Mouse (Mus musculus) midbrain, embryonic 12.5 days (tissue): ENCODE results near the gene Kitl. TPM values are rescaled to one million over a fixed set of nuclear protein-coding genes. Genes with fewer than 3 reads are reported as not detected.

Experiments
- ATAC-seq: fragments of 200-750 bp; cut with Nextera tagmentation; 2 replicates; pipeline ENCODE4 v1.8.0; 2017; ENCODE audit warnings: low read depth, moderate TSS enrichment, moderate library complexity; ENCODE audit not compliant: low FRiP score
- H3K27ac ChIP-seq: fragments of 300-500 bp; sonication (generic); replicated peaks from 2 replicates; pipeline ENCODE4 v1.5.1; 2016; ENCODE audit warnings: mild to moderate bottlenecking
- H3K27me3 ChIP-seq: fragments of 300-500 bp; sonication (generic); 2 replicates; pipeline ENCODE4 v1.6.1; 2016; ENCODE audit warnings: mild to moderate bottlenecking
- H3K36me3 ChIP-seq: fragments of 300-500 bp; sonication (generic); 2 replicates; pipeline ENCODE4 v1.6.1; 2016
- H3K4me1 ChIP-seq: fragments of 300-500 bp; sonication (generic); 2 replicates; pipeline ENCODE4 v1.6.1; 2016
- H3K4me2 ChIP-seq: fragments of 300-500 bp; sonication (generic); replicated peaks from 2 replicates; pipeline ENCODE4 v1.6.1; 2016; ENCODE audit warnings: mild to moderate bottlenecking, moderate library complexity
- H3K4me3 ChIP-seq: fragments of 300-500 bp; sonication (generic); 2 replicates; pipeline ENCODE4 v1.5.1; 2016; ENCODE audit warnings: mild to moderate bottlenecking
- H3K9ac ChIP-seq: fragments of 300-500 bp; sonication (generic); replicated peaks from 2 replicates; pipeline ENCODE4 v1.6.1; 2016; ENCODE audit warnings: mild to moderate bottlenecking, moderate library complexity
- H3K9me3 ChIP-seq: fragments of 300-500 bp; sonication (generic); 2 replicates; pipeline ENCODE4 v1.6.1; 2016; ENCODE audit warnings: mild to moderate bottlenecking
- WGBS: fragments of 180-500 bp; shearing (Covaris S2); methylation state at CpG from one replicate; pipeline ENCODE4 v1.1.7; 2016; 5-methylcytosine and 5-hydroxymethylcytosine counted together
- polyA plus RNA-seq: library from polyadenylated mRNA; unstranded; fragments of >200 nt; fragmentation: Nextera tagmentation; extraction: Ambion mirVana; gene quantifications from 2 replicates; pipeline ENCODE4 v1.2.1, GENCODE M21; 2016

Gene Kitl
- polyA plus RNA-seq, result 7.9 and 10.6 TPM in 2 replicates

DNA sequence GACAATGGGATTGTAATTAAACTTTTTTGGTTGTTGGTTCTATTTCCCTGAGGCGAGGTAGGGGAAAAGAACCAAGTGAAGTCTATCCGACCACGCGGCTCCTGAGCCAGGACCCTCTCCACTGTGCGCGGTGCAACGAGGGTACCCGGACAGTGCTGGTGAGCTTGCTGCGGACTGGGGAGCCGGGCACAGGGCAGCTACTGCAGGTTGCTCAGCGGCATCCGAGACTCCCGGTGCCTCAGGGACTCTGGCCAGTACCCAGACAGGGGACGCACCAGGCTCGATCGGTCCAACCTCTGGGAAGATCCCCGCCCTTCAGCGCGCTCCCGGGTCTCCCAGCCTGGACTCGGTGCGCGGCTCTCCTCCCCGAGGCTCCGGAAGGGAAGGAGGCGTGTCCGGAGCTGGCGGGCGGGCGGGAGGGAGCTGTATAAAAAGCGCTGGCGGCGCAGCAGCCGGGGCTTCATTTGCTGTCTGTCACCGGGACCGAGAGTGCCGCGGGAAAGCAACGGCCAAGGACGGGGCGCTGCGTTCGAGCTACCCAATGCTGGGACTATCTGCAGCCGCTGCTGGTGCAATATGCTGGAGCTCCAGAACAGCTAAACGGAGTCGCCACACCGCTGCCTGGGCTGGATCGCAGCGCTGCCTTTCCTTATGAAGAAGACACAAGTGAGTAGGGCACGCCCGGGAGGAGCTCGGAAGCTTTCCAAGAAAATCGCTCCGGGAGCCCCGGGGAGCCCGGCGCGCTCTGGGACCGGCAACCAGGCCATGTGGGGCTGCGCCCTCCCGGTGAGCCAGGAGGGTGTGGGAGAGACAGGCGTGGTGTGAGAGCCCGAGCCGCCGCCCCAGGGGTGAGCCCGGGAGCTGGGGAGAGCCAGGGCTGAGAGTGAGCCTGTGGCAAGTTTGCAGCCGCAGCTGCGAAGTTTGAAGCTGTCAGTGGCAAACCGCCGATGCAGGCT lies at the start of gene Kitl:
Gene Kitl, plus strand, starts transcription at position 261 of the 956 bp plus-strand sequence.
- H3K9me3 ChIP-seq, result no peaks in the 10 kb centered on the region
- peaks cover 18% of the 10 kb centered on the region for H3K4me1 ChIP-seq
- peak within 1 kb of the TSS; percentile 58 for H3K4me3 ChIP-seq
- 0 out of 2 replicates have a peak within 1 kb of the TSS, but pooled peaks have one; percentile 26 for H3K27ac ChIP-seq
- H3K4me2 ChIP-seq, result peak within 1 kb of the TSS; percentile 99
- peak within 1 kb of the TSS; percentile 50 for H3K9ac ChIP-seq
- peak; percentile 85 for ATAC-seq
- peaks cover 80% of the 10 kb centered on the region for H3K27me3 ChIP-seq
- under 1% methylated on average over 62 of the region's 70 CpGs for WGBS
- H3K36me3 ChIP-seq, result no peaks in the 10 kb centered on the region

DNA sequence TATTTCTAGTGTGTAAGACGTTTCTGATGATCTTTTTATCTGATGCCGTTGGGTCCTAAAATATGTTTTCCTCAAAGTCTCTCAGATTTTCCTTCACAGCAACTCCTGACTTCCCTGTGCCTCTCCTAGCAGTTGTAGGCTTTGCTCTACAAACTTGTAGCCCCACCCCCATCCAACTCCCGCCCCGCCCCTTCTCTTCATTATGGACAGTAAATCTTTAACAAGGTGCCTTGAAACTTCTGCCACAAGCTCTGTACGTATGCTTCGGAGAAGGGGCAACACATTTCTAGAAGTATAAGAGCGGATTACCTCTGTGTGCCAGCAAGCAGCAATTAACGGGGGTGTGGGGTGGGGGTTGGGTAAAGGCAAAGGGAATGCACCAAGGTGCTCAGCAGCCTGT lies 42.6 kb upstream of the Kitl start:
- no peaks in the 10 kb centered on the region for H3K27me3 ChIP-seq
- H3K4me3 ChIP-seq, result no peak overlapping the region
- H3K4me1 ChIP-seq, result no peaks in the 10 kb centered on the region
- no peak overlapping the region for H3K9ac ChIP-seq
- WGBS, result 70% methylated on average over 8 of the region's 8 CpGs
- H3K9me3 ChIP-seq, result no peaks in the 10 kb centered on the region
- ATAC-seq, result no peak
- no peak overlapping the region for H3K4me2 ChIP-seq
- no peaks in the 10 kb centered on the region for H3K36me3 ChIP-seq
- no peak overlapping the region for H3K27ac ChIP-seq

DNA sequence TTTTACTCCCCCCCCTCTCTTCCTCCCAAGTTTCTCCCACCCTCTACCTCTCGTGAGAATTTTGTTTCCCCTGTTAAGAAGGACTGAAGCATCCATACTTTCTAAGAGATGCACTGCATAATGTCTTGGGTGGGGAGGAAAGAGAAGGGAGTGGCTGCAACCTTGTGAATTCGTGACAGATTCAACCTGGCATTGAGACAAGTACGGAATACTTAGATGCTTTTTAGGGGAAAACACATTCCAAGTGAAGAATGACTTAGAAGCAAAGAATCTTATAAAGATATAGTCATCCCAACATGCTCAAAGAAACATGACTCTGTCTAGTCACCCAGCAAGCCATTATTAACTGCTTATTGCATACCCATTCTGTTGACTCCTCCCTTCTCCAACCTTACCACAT lies 35.3 kb upstream of the Kitl start:
- H3K27ac ChIP-seq, result no peak overlapping the region
- H3K4me2 ChIP-seq, result no peak overlapping the region
- H3K9me3 ChIP-seq, result no peaks in the 10 kb centered on the region
- H3K36me3 ChIP-seq, result no peaks in the 10 kb centered on the region
- H3K4me3 ChIP-seq, result no peak overlapping the region
- no peak overlapping the region for H3K9ac ChIP-seq
- H3K4me1 ChIP-seq, result no peaks in the 10 kb centered on the region
- no peaks in the 10 kb centered on the region for H3K27me3 ChIP-seq
- ATAC-seq, result no peak
- WGBS, result 79% methylated on average over 3 of the region's 3 CpGs

DNA sequence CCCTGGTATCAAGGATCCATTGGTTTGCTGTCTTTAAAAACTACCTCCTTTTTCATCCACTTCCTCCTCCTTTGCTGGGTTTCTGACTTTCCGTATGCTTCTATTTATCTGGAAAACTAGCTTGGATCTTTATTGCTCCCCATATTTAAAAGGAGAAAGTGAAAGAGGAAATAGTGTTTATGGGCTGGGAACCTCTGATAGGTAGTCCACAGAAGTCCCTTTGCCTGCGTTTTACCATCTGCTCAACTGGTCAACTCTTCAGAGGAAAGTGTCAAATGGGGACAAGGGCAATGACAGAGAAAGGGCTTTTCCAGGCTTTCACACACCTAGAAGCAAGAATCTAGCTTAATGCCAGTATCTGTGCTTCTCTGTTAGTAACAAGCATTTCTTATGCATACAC lies 34.5 kb upstream of the Kitl start:
- Histone ChIP-seq H3K4me2 (no peak overlapping the region), H3K36me3 (no peaks in the 10 kb centered on the region), H3K9me3 (no peaks in the 10 kb centered on the region), H3K4me3 (no peak overlapping the region), H3K27ac (no peak overlapping the region), H3K9ac (no peak overlapping the region), H3K4me1 (no peaks in the 10 kb centered on the region), H3K27me3 (no peaks in the 10 kb centered on the region)
- ATAC-seq, result no peak
- WGBS, result 88% methylated on average over 2 of the region's 2 CpGs

DNA sequence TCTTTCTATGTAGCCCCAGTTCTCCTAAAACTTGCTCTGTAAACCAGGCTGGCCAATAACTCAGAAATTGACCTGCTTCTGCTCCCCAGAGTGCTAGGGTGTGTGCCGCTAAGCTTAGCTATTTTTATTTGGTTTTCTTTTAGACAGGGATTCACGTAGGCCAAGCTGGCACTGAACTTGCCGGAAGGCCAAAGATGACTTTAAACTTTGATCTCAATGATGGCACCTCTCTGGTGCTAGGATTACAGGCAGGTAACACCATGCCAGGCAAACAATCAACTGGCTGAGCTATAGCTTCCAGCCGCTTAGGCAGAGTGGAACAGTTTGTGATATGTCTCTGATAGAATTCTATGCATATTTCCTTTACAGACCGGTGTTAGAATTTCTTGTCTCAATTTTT lies 33.5 kb upstream of the Kitl start:
- H3K4me2 ChIP-seq, result no peak overlapping the region
- H3K9me3 ChIP-seq, result no peaks in the 10 kb centered on the region
- no peaks in the 10 kb centered on the region for H3K27me3 ChIP-seq
- ATAC-seq, result no peak
- no peaks in the 10 kb centered on the region for H3K4me1 ChIP-seq
- H3K27ac ChIP-seq, result no peak overlapping the region
- 92% methylated on average over 5 of the region's 5 CpGs for WGBS
- no peak overlapping the region for H3K9ac ChIP-seq
- H3K36me3 ChIP-seq, result no peaks in the 10 kb centered on the region
- H3K4me3 ChIP-seq, result no peak overlapping the region

DNA sequence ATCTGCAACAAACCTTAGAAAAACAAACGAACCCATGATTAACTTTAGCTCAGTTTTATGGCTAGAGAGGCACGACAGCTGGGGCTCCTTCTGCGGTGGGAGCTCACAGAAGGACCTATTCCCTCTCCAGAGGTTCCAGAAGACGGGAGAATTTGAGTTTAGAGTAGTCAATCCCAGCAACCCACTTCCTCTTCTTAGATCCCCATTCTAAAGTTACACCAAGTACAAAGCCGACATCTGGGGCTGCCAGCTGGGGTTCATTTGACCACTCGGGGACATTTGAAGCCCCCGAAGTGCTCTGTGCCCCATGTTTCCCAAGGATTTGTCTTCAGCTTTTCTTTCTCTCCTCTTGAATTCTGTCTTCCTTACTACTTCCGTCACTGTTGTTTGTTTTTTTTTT lies 28.7 kb upstream of the Kitl start:
- Histone ChIP-seq H3K9ac (no peak overlapping the region), H3K27me3 (no peaks in the 10 kb centered on the region), H3K27ac (no peak overlapping the region), H3K4me1 (no peaks in the 10 kb centered on the region), H3K4me3 (no peak overlapping the region), H3K4me2 (no peak overlapping the region), H3K36me3 (no peaks in the 10 kb centered on the region), H3K9me3 (no peaks in the 10 kb centered on the region)
- ATAC-seq, result no peak
- 73% methylated on average over 8 of the region's 8 CpGs for WGBS

DNA sequence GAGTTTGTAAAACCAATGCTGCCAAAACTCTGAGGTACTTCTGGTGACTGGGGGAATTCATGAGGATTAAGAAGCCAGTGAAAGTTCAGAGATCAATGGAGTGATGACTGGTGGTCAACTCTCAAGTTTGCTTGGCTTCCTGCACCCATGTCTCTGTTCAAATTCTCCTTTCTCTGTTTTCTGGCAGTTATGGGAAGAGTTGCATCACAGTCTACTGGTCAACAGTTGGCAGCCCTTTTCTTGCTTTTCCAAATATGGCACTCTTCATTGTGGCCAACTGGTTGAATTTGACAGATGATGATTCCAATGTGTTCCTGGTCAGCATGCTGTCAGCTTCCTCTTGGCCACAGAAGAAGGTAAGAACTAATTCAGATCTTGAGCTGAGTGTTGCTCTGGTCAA lies 25.7 kb upstream of the Kitl start:
- ATAC-seq, result no peak
- Histone ChIP-seq H3K27me3 (no peaks in the 10 kb centered on the region), H3K4me2 (no peak overlapping the region), H3K9me3 (no peaks in the 10 kb centered on the region), H3K36me3 (no peaks in the 10 kb centered on the region), H3K4me1 (no peaks in the 10 kb centered on the region), H3K27ac (no peak overlapping the region), H3K4me3 (no peak overlapping the region), H3K9ac (no peak overlapping the region)

DNA sequence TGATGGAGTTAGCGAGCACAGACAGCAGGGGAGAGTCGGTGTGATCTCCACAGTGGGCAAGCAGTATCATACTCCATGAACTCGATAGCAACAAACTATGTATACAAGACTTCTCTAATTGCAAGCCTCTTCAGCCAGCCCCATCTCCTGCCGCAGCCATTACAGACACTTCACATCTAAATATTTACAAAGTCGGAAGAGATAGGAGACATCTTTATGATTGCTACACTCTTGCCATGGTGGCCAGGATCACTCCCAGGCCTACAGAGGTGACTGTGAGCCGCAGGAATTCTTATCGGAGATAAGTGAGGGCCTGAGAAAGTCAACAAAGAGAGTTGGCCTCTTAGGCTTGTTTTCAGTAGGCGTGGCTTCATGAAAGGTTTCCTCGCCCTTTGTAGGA lies 23.3 kb upstream of the Kitl start:
- no peaks in the 10 kb centered on the region for H3K36me3 ChIP-seq
- H3K4me1 ChIP-seq, result no peaks in the 10 kb centered on the region
- no peak for ATAC-seq
- no peaks in the 10 kb centered on the region for H3K9me3 ChIP-seq
- H3K4me3 ChIP-seq, result no peak overlapping the region
- no peak overlapping the region for H3K4me2 ChIP-seq
- WGBS, result 87% methylated on average over 9 of the region's 9 CpGs
- no peak overlapping the region for H3K27ac ChIP-seq
- no peak overlapping the region for H3K9ac ChIP-seq
- H3K27me3 ChIP-seq, result no peaks in the 10 kb centered on the region

DNA sequence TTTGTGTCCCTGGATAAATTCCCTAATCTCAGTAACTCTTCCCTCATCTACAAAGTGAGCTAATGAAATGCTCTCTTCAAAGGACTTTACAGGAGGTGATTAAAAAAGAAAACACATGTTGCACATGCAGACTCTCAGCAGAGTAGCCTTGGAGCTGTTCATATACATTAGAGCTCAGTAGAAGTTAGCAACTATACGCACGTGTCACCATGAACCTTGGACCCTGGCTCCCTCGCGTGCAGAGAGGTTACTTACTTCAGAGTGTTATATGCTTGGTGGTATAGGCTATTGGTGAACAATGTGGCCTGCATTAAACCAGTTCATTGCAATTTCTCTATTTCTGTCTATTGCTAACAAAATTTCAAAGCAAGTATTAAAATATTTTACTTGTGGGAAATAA lies 14.0 kb upstream of the Kitl start:
- H3K27me3 ChIP-seq, result no peaks in the 10 kb centered on the region; the same call in 1 of the 2 replicates
- no peak for ATAC-seq
- 82% methylated on average over 4 of the region's 4 CpGs for WGBS

DNA sequence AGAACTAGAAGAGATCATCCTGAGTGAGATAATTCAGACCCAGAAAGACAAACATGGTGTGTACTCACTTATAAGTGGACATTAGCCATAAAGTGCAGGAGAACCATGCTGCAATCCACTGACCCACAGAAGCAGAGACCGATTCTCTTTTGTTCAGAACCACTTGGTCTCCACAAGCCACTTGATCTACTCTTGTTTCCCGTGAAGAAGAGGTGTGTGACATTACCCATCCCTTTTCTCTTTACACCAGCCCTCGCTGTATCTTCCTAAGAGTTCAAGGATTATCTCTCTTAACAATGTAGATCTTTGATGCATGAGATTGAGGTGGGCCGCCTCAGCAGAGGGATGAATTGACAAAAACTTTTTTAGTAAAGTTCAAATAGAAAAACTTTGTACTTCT lies 11.6 kb upstream of the Kitl start:
- no peaks in the 10 kb centered on the region for H3K4me1 ChIP-seq
- 75% methylated on average over 4 of the region's 4 CpGs for WGBS
- H3K9me3 ChIP-seq, result no peaks in the 10 kb centered on the region
- H3K36me3 ChIP-seq, result no peaks in the 10 kb centered on the region
- no peak overlapping the region for H3K27ac ChIP-seq
- peaks cover 11% of the 10 kb centered on the region for H3K27me3 ChIP-seq
- H3K4me2 ChIP-seq, result no peak overlapping the region
- H3K9ac ChIP-seq, result no peak overlapping the region
- no peak overlapping the region for H3K4me3 ChIP-seq
- no peak for ATAC-seq

More for the DNA sequence above, 14.0 kb upstream of the Kitl start:
- H3K27ac ChIP-seq, result no peak overlapping the region
- no peaks in the 10 kb centered on the region for H3K9me3 ChIP-seq
- no peaks in the 10 kb centered on the region for H3K36me3 ChIP-seq
- H3K4me3 ChIP-seq, result no peak overlapping the region
- H3K4me2 ChIP-seq, result no peak overlapping the region
- H3K9ac ChIP-seq, result no peak overlapping the region
- no peaks in the 10 kb centered on the region for H3K4me1 ChIP-seq

DNA sequence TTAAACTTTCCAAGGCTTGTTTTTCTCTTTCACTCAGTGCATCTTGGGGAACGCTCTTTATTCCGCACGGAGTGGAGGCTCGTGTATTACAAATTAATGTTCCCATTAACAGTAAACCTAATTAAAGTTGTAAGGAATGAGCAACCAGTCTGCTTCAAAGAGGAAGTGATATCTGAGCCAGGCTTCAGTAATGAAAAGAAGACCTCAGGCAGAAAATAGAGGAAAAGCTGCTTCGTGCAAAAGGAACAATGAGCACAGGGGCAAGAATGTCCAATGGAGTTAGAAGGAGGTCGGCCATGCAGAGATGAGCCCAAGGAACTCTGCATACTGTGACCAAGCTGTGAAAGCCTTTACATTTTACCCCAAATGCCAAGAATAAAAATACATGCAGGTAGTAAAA lies 5.7 kb upstream of the Kitl start:
- H3K4me3 ChIP-seq, result no peak overlapping the region
- no peak overlapping the region for H3K4me2 ChIP-seq
- H3K9ac ChIP-seq, result no peak overlapping the region
- 57% methylated on average over 6 of the region's 6 CpGs for WGBS
- no peak overlapping the region for H3K27ac ChIP-seq
- no peaks in the 10 kb centered on the region for H3K36me3 ChIP-seq
- H3K27me3 ChIP-seq, result peaks cover 52% of the 10 kb centered on the region
- H3K9me3 ChIP-seq, result no peaks in the 10 kb centered on the region
- no peaks in the 10 kb centered on the region; the same call in 1 of the 2 replicates for H3K4me1 ChIP-seq
- ATAC-seq, result no peak

DNA sequence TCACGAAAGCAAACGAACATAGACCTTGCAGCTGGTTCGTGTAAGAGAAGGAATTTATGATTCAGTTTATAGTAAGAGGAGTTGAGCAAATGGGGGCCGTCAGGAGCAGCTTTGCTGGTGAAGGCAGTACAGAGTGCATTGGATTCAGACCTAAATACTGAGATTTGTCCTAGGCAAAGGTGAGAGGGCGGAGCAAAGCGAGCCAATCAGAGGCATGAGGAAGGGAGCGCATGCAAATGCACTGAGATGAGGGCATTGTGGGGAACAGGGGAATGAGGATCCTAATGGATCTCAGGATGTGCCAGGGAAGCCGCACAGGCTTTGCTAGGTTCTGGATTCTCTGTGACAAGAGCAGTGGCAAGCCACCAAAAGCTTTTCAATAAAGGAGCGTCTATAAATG lies 5.1 kb upstream of the Kitl start:
- H3K27me3 ChIP-seq, result peaks cover 55% of the 10 kb centered on the region
- WGBS, result 78% methylated on average over 9 of the region's 9 CpGs
- ATAC-seq, result no peak

More for the DNA sequence above, 5.1 kb upstream of the Kitl start:
- H3K4me3 ChIP-seq, result no peak overlapping the region
- no peak overlapping the region for H3K27ac ChIP-seq
- no peak overlapping the region for H3K4me2 ChIP-seq
- H3K4me1 ChIP-seq, result peaks cover under 1% of the 10 kb centered on the region; the same call in 1 of the 2 replicates
- no peaks in the 10 kb centered on the region for H3K9me3 ChIP-seq
- no peaks in the 10 kb centered on the region for H3K36me3 ChIP-seq
- no peak overlapping the region for H3K9ac ChIP-seq
